ENCODE assay signal across 8 mouse cellular contexts in the genomic region with DNA sequence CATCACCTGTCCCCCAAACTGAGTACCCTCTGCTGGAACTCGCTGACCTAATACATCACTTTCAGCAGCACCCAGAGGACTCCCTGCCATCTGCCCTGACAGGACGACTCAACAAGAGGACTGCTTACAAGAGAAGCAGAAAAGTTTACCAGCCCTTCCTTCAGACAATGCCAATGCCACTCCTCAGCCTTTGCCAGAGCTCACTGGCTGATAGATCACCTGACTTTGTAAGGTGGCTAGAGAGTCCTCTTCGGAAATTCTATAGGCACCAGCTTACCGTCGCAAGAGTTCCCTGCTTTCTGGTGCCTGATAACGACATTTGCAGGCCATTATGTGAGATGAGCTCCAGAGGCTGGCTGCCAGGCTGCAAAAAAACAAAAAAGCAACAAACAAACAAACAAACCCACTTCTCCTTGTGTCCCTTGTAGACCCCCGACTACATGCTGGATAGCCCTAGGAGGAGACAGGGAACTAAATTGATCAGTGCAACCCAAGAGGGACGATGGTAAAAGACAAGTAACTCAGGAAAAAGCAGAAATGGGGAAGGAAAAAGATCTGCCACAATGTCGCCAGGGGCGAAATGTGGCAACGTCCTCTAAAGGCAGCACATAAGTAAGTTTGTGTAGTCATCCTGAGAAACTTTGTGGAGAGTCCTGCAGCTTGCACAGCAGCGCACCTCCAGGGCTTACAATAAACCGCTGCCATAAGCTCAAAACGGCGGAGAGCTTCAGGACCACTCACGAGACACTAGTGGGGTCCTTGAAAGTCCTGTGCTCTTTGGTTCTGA. TPM values are rescaled to one million over a fixed set of nuclear protein-coding genes. Genes with fewer than 3 reads are reported as not detected.
A peak's percentile ranks its signal among the peaks of the same experiment; 100 is the strongest.
DNase-seq lines count a peak whose midpoint lies in the region; ATAC-seq and TF ChIP-seq lines count a peak whose summit lies in the region.
"Had no signal": no experiment of that assay in that cellular context is flagged by ENCODE, and none has a peak within 500 bp of the region (broad histone marks: within the 10 kb centered on the region; RNA-seq: fewer than 3 reads in every experiment).

No protein-coding gene starts in this region.

- TF ChIP-seq POLR2A in testis, adult 2 months (IDR thresholded peaks at IDR 0.05; ENCODE audit: control insufficient read depth, low read depth, low read length), result no peak

- no peaks in the 10 kb centered on the region for H3K27me3 ChIP-seq in testis, adult 2 months (ENCODE audit: control insufficient read depth, insufficient read depth, low read length)
- no peaks in the 10 kb centered on the region for H3K27me3 ChIP-seq in forebrain, embryonic 10.5 days (ENCODE audit: poor library complexity, severe bottlenecking)
- no peaks in the 10 kb centered on the region for H3K27me3 ChIP-seq in liver, embryonic 13.5 days

- TF ChIP-seq CTCF in testis, adult 2 months (IDR thresholded peaks at IDR 0.05; ENCODE audit: control insufficient read depth, insufficient read depth, insufficient replicate concordance, low read depth, low read length), result no peak

- 42% methylated on average over 16 of the region's 16 CpGs for WGBS in forebrain, embryonic 10.5 days
- 10% methylated on average over 16 of the region's 16 CpGs for WGBS in liver, embryonic 13.5 days (ENCODE audit: insufficient replicate concordance)

- H3K36me3 ChIP-seq in testis, adult 2 months (ENCODE audit: control insufficient read depth, insufficient read depth, low read length), result no peaks in the 10 kb centered on the region
- H3K36me3 ChIP-seq in forebrain, embryonic 10.5 days (replicated peaks), result peaks cover 41% of the 10 kb centered on the region
- peaks cover 43% of the 10 kb centered on the region for H3K36me3 ChIP-seq in liver, embryonic 13.5 days

- peak; percentile 4; the same call in 1 of the 2 replicates for ATAC-seq in liver, embryonic 13.5 days (ENCODE audit: low read depth)

- H3K27ac ChIP-seq in testis, adult 2 months (ENCODE audit: control insufficient read depth, insufficient read depth, low read depth, low read length), result peak overlapping the region; percentile 61
- peak overlapping the region; percentile 88 for H3K27ac ChIP-seq in forebrain, embryonic 10.5 days
- H3K27ac ChIP-seq in liver, embryonic 13.5 days, result peak overlapping the region; percentile 79

- H3K4me3 ChIP-seq in testis, adult 2 months (ENCODE audit: control insufficient read depth, low read depth, low read length), result peak overlapping the region; percentile 100
- peak overlapping the region; percentile 95 for H3K4me3 ChIP-seq in forebrain, embryonic 10.5 days
- peak overlapping the region; percentile 92 for H3K4me3 ChIP-seq in liver, embryonic 13.5 days (replicated peaks)

- DNase-seq in testis, postnatal 10 days (ENCODE audit: low spot score), result no peak
- no peak for DNase-seq in forebrain, embryonic 10.5 days (ENCODE audit: extremely low spot score, low spot score)
- DNase-seq in liver, embryonic 13.5 days, result no peak
- no peak for DNase-seq in adrenal gland, postnatal 10 days
- no peak for DNase-seq in left cerebral cortex, adult 18-20 months (ENCODE audit: low spot score in 2 of 2)
- no peak for DNase-seq in frontal cortex, postnatal 25 days (ENCODE audit: low spot score in 2 of 2)

- H3K9ac ChIP-seq in liver, embryonic 13.5 days, result peak overlapping the region; percentile 90

- no peaks in the 10 kb centered on the region for H3K9me3 ChIP-seq in forebrain, embryonic 10.5 days
- no peaks in the 10 kb centered on the region for H3K9me3 ChIP-seq in liver, embryonic 13.5 days (replicated peaks)

- H3K4me1 ChIP-seq in testis, adult 2 months (ENCODE audit: control insufficient read depth, insufficient read depth, low read length), result peaks cover 14% of the 10 kb centered on the region
- H3K4me1 ChIP-seq in forebrain, embryonic 10.5 days, result peaks cover 19% of the 10 kb centered on the region
- peaks cover 37% of the 10 kb centered on the region for H3K4me1 ChIP-seq in liver, embryonic 13.5 days (replicated peaks)

- H3K4me2 ChIP-seq in liver, embryonic 13.5 days, result peak overlapping the region; percentile 89

RNA-seq across cellular contexts. Expression of a gene that starts 0.9 kb away (rescaled TPM):
- 75.8 and 82.3 TPM in 2 replicates for polyA plus RNA-seq in testis, adult 2 months (2012; rRNA removed)
- polyA plus RNA-seq in forebrain, embryonic 10.5 days (2016; fragmentation: Nextera tagmentation; extraction: Ambion mirVana), result 123 and 130 TPM in 2 replicates
- 69.6 and 75.8 TPM in 2 replicates for polyA plus RNA-seq in liver, embryonic 13.5 days (2015; fragmentation: Nextera tagmentation; extraction: Ambion mirVana)
- 10 to 100 TPM; 72.8 to 78.8 TPM for total RNA-seq in adrenal gland, postnatal 10 days (2021)
- 10 to 100 TPM; 43.8 to 44.4 TPM for total RNA-seq in left cerebral cortex, adult 18-20 months (2021)

RNA-seq across cellular contexts. Expression of a gene that starts 6.7 kb away (rescaled TPM):
- 11.1 and 13.3 TPM in 2 replicates for polyA plus RNA-seq in testis, adult 2 months (2012; rRNA removed)
- 44.8 and 46.8 TPM in 2 replicates for polyA plus RNA-seq in forebrain, embryonic 10.5 days (2016; fragmentation: Nextera tagmentation; extraction: Ambion mirVana)
- polyA plus RNA-seq in liver, embryonic 13.5 days (2015; fragmentation: Nextera tagmentation; extraction: Ambion mirVana), result 26.2 and 26.8 TPM in 2 replicates
- 10 to 100 TPM; 21.2 to 21.8 TPM for total RNA-seq in adrenal gland, postnatal 10 days (2021)
- total RNA-seq in left cerebral cortex, adult 18-20 months (2021), result 10 to 100 TPM; 20.6 to 21.2 TPM

RNA-seq across cellular contexts. Expression of a gene that starts 9.4 kb away (rescaled TPM):
- polyA plus RNA-seq in testis, adult 2 months (2012; rRNA removed), result 168 and 188 TPM in 2 replicates
- polyA plus RNA-seq in forebrain, embryonic 10.5 days (2016; fragmentation: Nextera tagmentation; extraction: Ambion mirVana), result 129 and 135 TPM in 2 replicates
- polyA plus RNA-seq in liver, embryonic 13.5 days (2015; fragmentation: Nextera tagmentation; extraction: Ambion mirVana), result 71.2 and 76.4 TPM in 2 replicates
- total RNA-seq in adrenal gland, postnatal 10 days (2021), result 10 to 100 TPM; 63.7 to 64.9 TPM
- total RNA-seq in left cerebral cortex, adult 18-20 months (2021), result 100 to 1,000 TPM; 144 TPM

RNA-seq across cellular contexts. Expression of a gene that starts 18.4 kb away (rescaled TPM):
- polyA plus RNA-seq in testis, adult 2 months (2012; rRNA removed), result 2.1 and 2.7 TPM in 2 replicates
- polyA plus RNA-seq in forebrain, embryonic 10.5 days (2016; fragmentation: Nextera tagmentation; extraction: Ambion mirVana), result not detected in 2 replicates
- 0.05 and 0.07 TPM in 2 replicates for polyA plus RNA-seq in liver, embryonic 13.5 days (2015; fragmentation: Nextera tagmentation; extraction: Ambion mirVana)
- total RNA-seq in adrenal gland, postnatal 10 days (2021), result under 1 TPM; 0.48 to 0.88 TPM
- 1 to 10 TPM; 7.5 to 8.1 TPM for total RNA-seq in left cerebral cortex, adult 18-20 months (2021)
- total RNA-seq: hematopoietic stem cell, adult 5-6 weeks had no signal

RNA-seq across cellular contexts. Expression of a gene that starts 26.7 kb away (rescaled TPM):
- polyA plus RNA-seq in testis, adult 2 months (2012; rRNA removed), result 243 and 247 TPM in 2 replicates
- 613 and 629 TPM in 2 replicates for polyA plus RNA-seq in forebrain, embryonic 10.5 days (2016; fragmentation: Nextera tagmentation; extraction: Ambion mirVana)
- polyA plus RNA-seq in liver, embryonic 13.5 days (2015; fragmentation: Nextera tagmentation; extraction: Ambion mirVana), result 275 and 317 TPM in 2 replicates
- 100 to 1,000 TPM; 322 to 364 TPM for total RNA-seq in adrenal gland, postnatal 10 days (2021)
- total RNA-seq in left cerebral cortex, adult 18-20 months (2021), result 100 to 1,000 TPM; 451 to 469 TPM
